Mouse (Mus musculus): ENCODE results near the gene Adcy6. TPM values are rescaled to one million over a fixed set of nuclear protein-coding genes. Genes with fewer than 3 reads are reported as not detected.

Gene Adcy6
- total and polyA plus RNA-seq, 3 experiments, result 76.0 to 77.3 TPM; not detected in 1

- H3K36me3 ChIP-seq (ENCODE audit: control insufficient read depth in 1 of 2, insufficient read depth in 2 of 2, low read length in 2 of 2), result peaks cover 0 to 18% of the 10 kb centered on the region in 2 experiments; a peak in 2 of 4 replicates
- no peak overlapping the region for H3K9ac ChIP-seq (ENCODE audit: control insufficient read depth, low read depth, low read length, poor library complexity, severe bottlenecking)
- no peaks in the 10 kb centered on the region for H3K9me3 ChIP-seq (replicated peaks; ENCODE audit: insufficient read depth, low read length)
- no peak for TF ChIP-seq MYC (IDR thresholded peaks at IDR 0.05; ENCODE audit: low read depth, low read length)
- TF ChIP-seq HCFC1 (IDR thresholded peaks at IDR 0.05; ENCODE audit: low read depth, low read length), result no peak
- no peak for TF ChIP-seq GABPA (IDR thresholded peaks at IDR 0.05; ENCODE audit: low read depth, low read length)
- TF ChIP-seq CHD2 (IDR thresholded peaks at IDR 0.05; ENCODE audit: low read length), result no peak
- TF ChIP-seq GATA1 (IDR thresholded peaks at IDR 0.05; ENCODE audit: low read depth, low read length), result no peak
- DNase-seq (ENCODE audit: low read depth, low spot score), result no peak
- no peaks in the 10 kb centered on the region for H3K27me3 ChIP-seq (ENCODE audit: control insufficient read depth in 1 of 2, insufficient read depth in 2 of 2, low read length in 2 of 2)
- no peak overlapping the region for H3K27ac ChIP-seq (ENCODE audit: control insufficient read depth, low read depth, low read length)
- peaks cover 0 to 17% of the 10 kb centered on the region in 2 experiments; a peak in 2 of 4 replicates for H3K4me1 ChIP-seq (ENCODE audit: control insufficient read depth in 1 of 2, insufficient read depth in 2 of 2, low read length in 2 of 2)
- H3K79me2 ChIP-seq (ENCODE audit: control insufficient read depth, insufficient read depth, low read length, poor library complexity), result peaks cover 10% of the 10 kb centered on the region
- H3K4me3 ChIP-seq (ENCODE audit: control insufficient read depth in 1 of 2, insufficient read depth in 1 of 2, low read depth in 2 of 2, low read length in 2 of 2), result no peak overlapping the region
Observed at GRCm38 (mm10) chr15:98573293-98573692, 36.6 kb downstream of the Adcy6 start.

GRCm38 (mm10) chr15:98570873-98571538 lies 38.9 kb downstream of the Adcy6 start, which contains the start of the genes Ccnt1 and 4930415O20Rik:
Gene Ccnt1 (minus strand): TSS chr15:98570923.
Gene 4930415O20Rik (plus strand): TSS chr15:98571004.
- DNase-seq (ENCODE audit: low read depth, low spot score), result peak; percentile 56
- Histone ChIP-seq H3K9me3 (replicated peaks; ENCODE audit: insufficient read depth, low read length) (no peaks in the 10 kb centered on the region), H3K4me1 (ENCODE audit: control insufficient read depth in 1 of 2, insufficient read depth in 2 of 2, low read length in 2 of 2) (peaks cover 0 to 20% of the 10 kb centered on the region in 2 experiments; a peak in 2 of 4 replicates), H3K9ac (ENCODE audit: control insufficient read depth, low read depth, low read length, poor library complexity, severe bottlenecking) (0 out of 2 replicates have a peak within 1 kb of the TSS, but pooled peaks have one; percentile 5), H3K79me2 (ENCODE audit: control insufficient read depth, insufficient read depth, low read length, poor library complexity) (peaks cover 27% of the 10 kb centered on the region), H3K27me3 (ENCODE audit: control insufficient read depth in 1 of 2, insufficient read depth in 2 of 2, low read length in 2 of 2) (no peaks in the 10 kb centered on the region), H3K36me3 (ENCODE audit: control insufficient read depth in 1 of 2, insufficient read depth in 2 of 2, low read length in 2 of 2) (peaks cover 0 to 23% of the 10 kb centered on the region in 2 experiments; a peak in 2 of 4 replicates), H3K27ac (ENCODE audit: control insufficient read depth, low read depth, low read length) (peak within 1 kb of the TSS; percentile 55), H3K4me3 (ENCODE audit: control insufficient read depth in 1 of 2, insufficient read depth in 1 of 2, low read depth in 2 of 2, low read length in 2 of 2) (no peak within 1 kb of the TSS)
- TF ChIP-seq GATA1 (IDR thresholded peaks at IDR 0.05; ENCODE audit: low read depth, low read length) (no peak), HCFC1 (IDR thresholded peaks at IDR 0.05; ENCODE audit: low read depth, low read length) (no peak), CTCF (IDR thresholded peaks at IDR 0.05 in 2 of 3, conservative IDR thresholded peaks at IDR 0.05 in 1 of 3; ENCODE audit: control insufficient read depth in 1 of 3, insufficient read depth in 1 of 3, low read depth in 2 of 3, low read length in 3 of 3, poor library complexity in 1 of 3, severe bottlenecking in 1 of 3) (peak in 1 of 3 experiments; percentile 24; a peak in 2 of 6 replicates), ZKSCAN1 (IDR thresholded peaks at IDR 0.05; ENCODE audit: low read depth, low read length) (no peak), ZMIZ1 (IDR thresholded peaks at IDR 0.05; ENCODE audit: low read depth, low read length) (no peak), ELF1 (IDR thresholded peaks at IDR 0.05; ENCODE audit: low read depth, low read length) (peak; percentile 50; the same call in 1 of the 2 replicates)

GRCm38 (mm10) chr15:98569795-98570365 lies 40.0 kb downstream of the Adcy6 start:
- Histone ChIP-seq H3K36me3 (ENCODE audit: control insufficient read depth in 1 of 2, insufficient read depth in 2 of 2, low read length in 2 of 2) (peaks cover 3 to 34% of the 10 kb centered on the region in 2 experiments), H3K9me3 (replicated peaks; ENCODE audit: insufficient read depth, low read length) (no peaks in the 10 kb centered on the region), H3K4me1 (ENCODE audit: control insufficient read depth in 1 of 2, insufficient read depth in 2 of 2, low read length in 2 of 2) (peaks cover 0 to 28% of the 10 kb centered on the region in 2 experiments; a peak in 2 of 4 replicates), H3K27me3 (ENCODE audit: control insufficient read depth in 1 of 2, insufficient read depth in 2 of 2, low read length in 2 of 2) (no peaks in the 10 kb centered on the region), H3K9ac (ENCODE audit: control insufficient read depth, low read depth, low read length, poor library complexity, severe bottlenecking) (no peak overlapping the region), H3K4me3 (ENCODE audit: control insufficient read depth in 1 of 2, insufficient read depth in 1 of 2, low read depth in 2 of 2, low read length in 2 of 2) (no peak overlapping the region), H3K27ac (ENCODE audit: control insufficient read depth, low read depth, low read length) (no peak overlapping the region), H3K79me2 (ENCODE audit: control insufficient read depth, insufficient read depth, low read length, poor library complexity) (peaks cover 38% of the 10 kb centered on the region)
- TF ChIP-seq POLR2A (IDR thresholded peaks at IDR 0.05; ENCODE audit: control insufficient read depth in 1 of 2, insufficient read depth in 1 of 2, low read depth in 1 of 2, low read length in 2 of 2, poor library complexity in 1 of 2) (peak; percentile 26 to 45; a peak in 2 of 4 replicates), RAD21 (IDR thresholded peaks at IDR 0.05; ENCODE audit: low read depth, low read length) (no peak), ZC3H11A (IDR thresholded peaks at IDR 0.05; ENCODE audit: low read depth, low read length) (0 out of 2 replicates have a peak, but pooled peaks have one; percentile 1), POLR2AphosphoS2 (IDR thresholded peaks at IDR 0.05; ENCODE audit: low read length) (peak; percentile 97)
- DNase-seq (ENCODE audit: low read depth, low spot score), result no peak
